Mouse (Mus musculus) stomach, embryonic 16.5 days (tissue): ENCODE data around the gene Chmp3. TPM values are rescaled to one million over a fixed set of nuclear protein-coding genes. Genes with fewer than 3 reads are reported as not detected.
A peak's percentile ranks its signal among the peaks of the same experiment; 100 is the strongest.

Experiments used
- ATAC-seq: fragments of 200-750 bp; cut with Nextera tagmentation; 2 replicates; pipeline ENCODE4 v1.8.0; 2017; ENCODE audit warnings: moderate number of reproducible peaks, moderate TSS enrichment; ENCODE audit not compliant: insufficient read depth, low FRiP score
- H3K27ac ChIP-seq: fragments of 300-500 bp; sonication (generic); 2 replicates; pipeline ENCODE4 v1.5.1; 2014; ENCODE audit warnings: low read length
- H3K27me3 ChIP-seq: fragments of 300-500 bp; sonication (generic); 2 replicates; pipeline ENCODE4 v1.6.1; 2014; ENCODE audit warnings: low read length, control low read depth, mixed read lengths; ENCODE audit not compliant: control insufficient read depth, insufficient read depth
- H3K36me3 ChIP-seq: fragments of 300-500 bp; sonication (generic); 2 replicates; pipeline ENCODE4 v1.6.1; 2014; ENCODE audit warnings: low read length; ENCODE audit not compliant: control insufficient read depth, insufficient read depth
- H3K4me1 ChIP-seq: fragments of 300-500 bp; sonication (generic); 2 replicates; pipeline ENCODE4 v1.6.1; 2014; ENCODE audit warnings: low read length, control low read depth, mixed read lengths; ENCODE audit not compliant: control insufficient read depth, insufficient read depth
- H3K4me2 ChIP-seq: fragments of 300-500 bp; sonication (generic); 2 replicates; pipeline ENCODE4 v1.6.1; 2014; ENCODE audit warnings: low read depth, low read length, mixed read lengths
- H3K4me3 ChIP-seq: fragments of 300-500 bp; sonication (generic); replicated peaks from 2 replicates; pipeline ENCODE4 v1.5.1; 2014; ENCODE audit warnings: mild to moderate bottlenecking, low read length
- H3K9ac ChIP-seq: fragments of 300-500 bp; sonication (generic); 2 replicates; pipeline ENCODE4 v1.6.1; 2014; ENCODE audit warnings: low read length
- H3K9me3 ChIP-seq: fragments of 300-500 bp; sonication (generic); replicated peaks from 2 replicates; pipeline ENCODE4 v1.6.1; 2016; ENCODE audit warnings: low read length, control low read depth; ENCODE audit not compliant: control insufficient read depth
- WGBS: fragments of 180-500 bp; shearing (Covaris S2); extraction: QIAGEN DNeasy Blood & Tissue Kit; methylation state at CpG from one replicate; pipeline ENCODE4 v1.1.7; 2014; 5-methylcytosine and 5-hydroxymethylcytosine counted together
- polyA plus RNA-seq: library from polyadenylated mRNA; unstranded; fragments of >200 nt; fragmentation: Nextera tagmentation; extraction: Ambion mirVana; gene quantifications from 2 replicates; pipeline ENCODE4 v1.2.1, GENCODE M21; 2015

Chmp3 gene
- 75.1 and 81.0 TPM in 2 replicates for polyA plus RNA-seq

DNA sequence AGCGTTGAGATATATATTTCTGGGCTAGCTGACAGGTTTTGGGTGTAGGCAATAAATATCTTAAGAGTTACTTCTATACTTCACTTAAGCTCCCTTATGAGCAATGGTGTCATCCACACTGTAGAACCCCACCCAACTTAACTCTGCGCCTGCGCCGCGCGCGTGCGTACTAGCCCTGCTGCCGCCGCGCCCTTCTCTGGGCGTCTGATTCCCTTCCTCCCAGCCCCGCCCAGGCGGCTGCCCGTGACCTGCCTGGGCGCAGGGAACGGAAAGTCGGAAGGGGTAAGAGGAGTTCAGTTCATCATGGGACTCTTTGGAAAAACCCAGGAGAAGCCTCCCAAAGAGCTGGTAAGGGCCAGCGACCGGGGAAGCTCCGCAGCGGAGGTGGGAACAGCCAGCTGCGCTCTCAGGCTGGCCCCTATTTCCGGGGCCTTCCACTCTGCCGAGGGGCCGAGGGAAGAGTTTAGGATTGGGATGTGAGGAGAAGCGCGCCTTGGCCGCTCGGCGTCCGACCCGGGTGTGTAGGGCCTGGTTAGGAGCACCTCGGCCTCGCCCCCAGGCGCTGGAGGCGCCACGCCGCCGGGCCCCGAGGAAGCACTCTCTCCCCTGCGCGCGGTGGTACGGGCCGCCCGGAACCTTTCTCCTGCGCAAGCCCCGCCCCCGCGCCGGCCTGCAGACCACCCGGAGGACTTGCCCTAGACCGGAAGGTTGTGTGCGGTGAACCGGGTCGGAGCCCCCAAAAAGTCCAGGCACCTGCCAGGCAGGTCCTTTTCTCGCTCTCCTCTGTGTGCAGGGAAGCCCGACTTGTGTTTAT lies at the start of gene Chmp3:
TSS of gene Chmp3 (plus strand) at position 112 of the 814 bp plus-strand sequence.
- ATAC-seq: peak; percentile 99
- WGBS: under 1% methylated on average over 58 of the region's 59 CpGs

GRCm38 (mm10) chr6:71494341-71495020 lies 49.1 kb upstream of the Chmp3 start:
- Histone ChIP-seq H3K27me3 (no peaks in the 10 kb centered on the region), H3K4me2 (peak overlapping the region; percentile 70), H3K4me1 (peaks cover 4% of the 10 kb centered on the region; the same call in 1 of the 2 replicates), H3K4me3 (peak overlapping the region; percentile 90), H3K36me3 (no peaks in the 10 kb centered on the region), H3K27ac (peak overlapping the region; percentile 98), H3K9ac (peak overlapping the region; percentile 99), H3K9me3 (no peaks in the 10 kb centered on the region)
- ATAC-seq: peak; percentile 26
- WGBS: under 1% methylated on average over 46 of the region's 46 CpGs

More for the DNA sequence above, at the start of gene Chmp3:
- Histone ChIP-seq H3K4me2 (peak within 1 kb of the TSS; percentile 67), H3K9ac (peak within 1 kb of the TSS; percentile 96), H3K36me3 (0 out of 2 replicates have a peak, but pooled peaks cover 3% of the 10 kb centered on the region), H3K4me1 (0 out of 2 replicates have a peak, but pooled peaks cover 2% of the 10 kb centered on the region), H3K9me3 (no peaks in the 10 kb centered on the region), H3K27me3 (no peaks in the 10 kb centered on the region), H3K27ac (peak within 1 kb of the TSS; percentile 98), H3K4me3 (peak within 1 kb of the TSS; percentile 66)

DNA sequence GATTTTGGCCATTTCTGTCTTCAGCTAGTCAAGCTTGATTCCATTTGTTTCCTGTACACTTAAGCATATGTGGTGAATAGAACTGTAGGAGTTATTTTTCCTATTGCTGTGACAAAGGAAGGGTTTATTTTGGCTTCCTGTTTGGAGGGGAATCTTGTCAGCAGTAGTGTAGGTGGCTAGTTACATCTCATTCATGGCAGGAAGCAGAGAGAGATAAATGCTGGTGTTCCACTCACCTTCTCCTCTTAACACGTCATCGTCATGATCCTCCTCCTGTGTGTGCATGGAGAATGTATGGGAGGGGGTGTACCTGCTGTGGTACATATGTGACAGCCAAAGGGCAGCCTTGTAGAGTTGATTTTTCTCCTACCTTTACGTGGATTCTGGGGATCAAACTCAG lies 43.0 kb upstream of the Chmp3 start:
- no peak for ATAC-seq
- Histone ChIP-seq H3K27me3 (no peaks in the 10 kb centered on the region), H3K9me3 (no peaks in the 10 kb centered on the region), H3K9ac (no peak overlapping the region), H3K4me3 (no peak overlapping the region), H3K4me2 (no peak overlapping the region), H3K27ac (no peak overlapping the region), H3K4me1 (peaks cover 3% of the 10 kb centered on the region; the same call in 1 of the 2 replicates), H3K36me3 (peaks cover 5% of the 10 kb centered on the region; the same call in 1 of the 2 replicates)
- WGBS: 75% methylated on average over 3 of the region's 3 CpGs

- ATAC-seq: no peak
Observed at GRCm38 (mm10) chr6:71503001-71503400, 40.6 kb upstream of the Chmp3 start.

GRCm38 (mm10) chr6:71503670-71504069 lies 39.9 kb upstream of the Chmp3 start:
- ATAC-seq: no peak
- H3K27me3 ChIP-seq: no peaks in the 10 kb centered on the region
- H3K9ac ChIP-seq: no peak overlapping the region
- no peak overlapping the region for H3K4me2 ChIP-seq
- H3K4me3 ChIP-seq: no peak overlapping the region
- no peaks in the 10 kb centered on the region for H3K4me1 ChIP-seq
- H3K9me3 ChIP-seq: no peaks in the 10 kb centered on the region
- H3K36me3 ChIP-seq: peaks cover 7% of the 10 kb centered on the region; the same call in 1 of the 2 replicates
- no peak overlapping the region for H3K27ac ChIP-seq

More at GRCm38 (mm10) chr6:71503001-71503400, 40.6 kb upstream of the Chmp3 start:
- no peaks in the 10 kb centered on the region for H3K4me1 ChIP-seq
- H3K27me3 ChIP-seq: no peaks in the 10 kb centered on the region
- H3K9me3 ChIP-seq: no peaks in the 10 kb centered on the region
- no peak overlapping the region for H3K4me2 ChIP-seq
- H3K27ac ChIP-seq: no peak overlapping the region
- 62% methylated on average over 4 of the region's 4 CpGs for WGBS
- H3K9ac ChIP-seq: no peak overlapping the region
- no peak overlapping the region for H3K4me3 ChIP-seq
- H3K36me3 ChIP-seq: peaks cover 7% of the 10 kb centered on the region; the same call in 1 of the 2 replicates

DNA sequence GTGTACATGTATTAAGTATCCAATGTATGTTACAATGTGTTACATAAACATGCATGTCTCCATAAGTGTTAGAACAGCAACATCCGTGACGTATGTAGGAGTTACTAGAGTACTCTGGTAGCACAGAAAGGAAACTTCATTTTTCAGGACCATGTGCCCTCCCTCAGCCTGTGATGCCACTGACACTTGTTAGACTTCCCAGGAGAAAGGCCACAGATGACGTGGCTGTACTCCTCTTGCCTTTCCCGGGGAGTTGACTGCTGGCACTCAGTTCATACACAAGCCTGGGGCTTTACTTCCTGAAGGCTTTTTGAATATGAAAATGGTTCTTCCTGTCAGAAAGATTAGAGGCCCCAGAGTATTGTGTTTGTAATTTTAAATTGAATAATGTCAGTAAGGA lies 39.5 kb upstream of the Chmp3 start:
- H3K36me3 ChIP-seq: peaks cover 8% of the 10 kb centered on the region

GRCm38 (mm10) chr6:71505671-71506070 lies 37.9 kb upstream of the Chmp3 start:
- Histone ChIP-seq H3K36me3 (peaks cover 20% of the 10 kb centered on the region), H3K27ac (no peak overlapping the region), H3K9ac (no peak overlapping the region), H3K9me3 (no peaks in the 10 kb centered on the region), H3K4me1 (no peaks in the 10 kb centered on the region), H3K27me3 (no peaks in the 10 kb centered on the region), H3K4me2 (no peak overlapping the region), H3K4me3 (no peak overlapping the region)
- ATAC-seq: no peak
- WGBS: 92% methylated on average over 2 of the region's 2 CpGs

More for the DNA sequence above, 39.5 kb upstream of the Chmp3 start:
- Histone ChIP-seq H3K4me3 (no peak overlapping the region), H3K9ac (no peak overlapping the region), H3K4me2 (no peak overlapping the region), H3K4me1 (no peaks in the 10 kb centered on the region), H3K27me3 (no peaks in the 10 kb centered on the region), H3K9me3 (no peaks in the 10 kb centered on the region), H3K27ac (no peak overlapping the region)
- ATAC-seq: no peak
- 75% methylated on average over 4 of the region's 4 CpGs for WGBS

- no peak for ATAC-seq
- Histone ChIP-seq H3K36me3 (no peaks in the 10 kb centered on the region), H3K27ac (no peak overlapping the region), H3K4me3 (no peak overlapping the region), H3K4me2 (no peak overlapping the region), H3K9me3 (no peaks in the 10 kb centered on the region), H3K27me3 (no peaks in the 10 kb centered on the region), H3K9ac (no peak overlapping the region), H3K4me1 (no peaks in the 10 kb centered on the region)
- WGBS: 88% methylated on average over 4 of the region's 4 CpGs
Observed at GRCm38 (mm10) chr6:71519476-71519875, 24.1 kb upstream of the Chmp3 start.

DNA sequence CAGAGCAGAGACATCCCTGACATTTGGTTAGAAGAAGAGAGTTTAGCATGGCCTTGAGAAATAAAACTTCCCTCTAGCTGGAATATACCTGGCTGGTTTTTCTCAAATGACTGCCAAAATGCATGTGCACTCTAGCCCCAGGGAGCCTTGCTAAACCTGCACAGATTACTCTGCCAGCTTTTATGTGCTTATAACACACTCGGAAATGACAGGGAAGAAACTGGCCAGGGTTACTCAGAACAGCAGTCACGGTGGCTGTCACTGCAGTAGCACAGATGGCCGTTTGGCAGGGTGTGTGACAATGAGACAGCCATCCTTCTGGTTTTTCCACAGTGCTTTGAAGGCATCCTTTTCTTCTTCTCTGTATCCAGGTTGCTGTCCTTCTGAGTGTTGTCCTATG lies 18.0 kb upstream of the Chmp3 start:
- no peaks in the 10 kb centered on the region for H3K36me3 ChIP-seq
- H3K27ac ChIP-seq: no peak overlapping the region
- H3K4me1 ChIP-seq: no peaks in the 10 kb centered on the region
- no peaks in the 10 kb centered on the region for H3K27me3 ChIP-seq
- no peak overlapping the region for H3K4me3 ChIP-seq
- H3K9me3 ChIP-seq: no peaks in the 10 kb centered on the region
- H3K9ac ChIP-seq: no peak overlapping the region
- ATAC-seq: no peak
- H3K4me2 ChIP-seq: no peak overlapping the region
- 60% methylated on average over 3 of the region's 3 CpGs for whole genome bisulfite sequencing
